Mouse (Mus musculus): ENCODE measurements around the gene Serpina1e. TPM values are rescaled to one million over a fixed set of nuclear protein-coding genes. Genes with fewer than 3 reads are reported as not detected.

Gene Serpina1e
- 0.13 and 0.21 TPM in 2 replicates for polyA plus RNA-seq (2012; rRNA removed)

DNA sequence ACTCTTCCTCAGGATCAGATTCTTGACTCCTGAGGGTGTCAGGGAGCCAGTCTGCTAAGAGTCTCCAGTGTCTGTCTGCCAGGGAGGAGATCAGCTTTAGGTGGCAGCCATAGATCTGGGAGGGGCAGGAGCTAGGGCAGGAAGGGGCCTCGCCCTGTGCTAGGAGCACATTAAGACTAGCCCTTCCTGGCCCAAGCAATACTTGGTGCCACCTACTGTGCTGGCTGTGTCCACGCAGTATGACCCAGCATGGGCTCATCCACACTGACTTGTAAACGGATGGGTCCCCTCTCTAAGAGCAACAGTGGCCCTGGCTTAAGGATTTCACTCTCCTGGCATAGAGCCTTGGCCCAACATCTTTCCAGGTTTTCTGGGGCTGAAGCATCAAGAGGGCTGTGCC lies at the start of gene Serpina1e:
Serpina1e (minus strand) TSS at position 178 of the 400 bp plus-strand sequence.

DNA sequence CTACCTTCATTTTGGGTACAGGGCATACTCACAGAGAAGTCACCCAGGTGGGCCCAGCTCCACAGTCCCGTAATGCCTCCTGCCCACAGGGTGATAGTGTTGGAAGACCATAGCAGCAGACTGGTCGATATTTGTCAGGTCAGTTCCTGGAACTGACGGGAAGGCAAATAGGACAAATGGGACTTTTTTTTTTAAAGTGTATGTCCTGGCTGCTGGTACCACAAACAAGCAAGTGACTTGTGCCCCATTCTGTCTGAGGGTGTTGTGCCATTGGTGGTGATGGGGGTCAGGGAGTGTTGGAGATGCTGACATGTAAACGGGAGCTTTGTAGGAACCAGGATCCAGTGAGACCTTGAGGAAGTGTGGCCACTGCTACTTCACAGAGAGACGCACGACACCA lies 31.1 kb upstream of the Serpina1e start, which contains the start of gene Serpina11:
Serpina11 (minus strand) TSS at position 101 of the 400 bp plus-strand sequence.

DNA sequence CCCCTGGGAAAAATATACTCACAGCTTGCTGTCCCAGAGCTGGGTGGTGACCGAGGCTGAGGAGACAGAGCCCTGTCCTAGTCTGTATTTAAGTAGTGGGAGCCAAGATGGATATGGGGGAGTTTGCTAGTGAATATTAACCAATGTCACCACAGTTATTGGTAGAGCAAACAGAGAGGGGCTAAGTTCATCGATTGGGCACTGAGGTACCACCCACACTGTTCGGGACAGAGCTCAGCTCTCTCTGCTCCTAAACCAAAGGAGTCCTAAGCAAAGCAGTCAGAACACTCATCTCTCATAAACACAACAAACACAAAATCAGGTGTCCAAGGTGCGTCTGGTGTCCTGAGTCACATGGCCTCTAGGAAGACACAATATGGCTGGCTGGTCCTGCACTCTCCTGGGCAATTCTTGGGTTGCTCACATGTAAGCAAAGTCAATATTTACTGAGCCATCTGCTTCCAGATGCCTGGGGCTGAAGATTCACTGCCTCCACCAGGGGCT lies 53.9 kb downstream of the Serpina1e start, which contains the start of gene Serpina1c:
Serpina1c (minus strand) TSS at position 51 of the 504 bp plus-strand sequence.

Other genes starting within 250 kb of the Serpina1e start
- gene Serpina1d, start 185.4 kb downstream of the Serpina1e start, polyA plus RNA-seq (2012; rRNA removed), result 0.12 TPM in 1 of 2 replicates, not detected in the other
- gene Serpina1b, start 128.6 kb downstream of the Serpina1e start, polyA plus RNA-seq (2012; rRNA removed), result 0.06 and 0.09 TPM in 2 replicates
- 0.05 TPM in 1 of 2 replicates, not detected in the other for gene Serpina1a, start 95.4 kb downstream of the Serpina1e start, polyA plus RNA-seq (2012; rRNA removed)
- gene Serpina1c, start 54.1 kb downstream of the Serpina1e start, polyA plus RNA-seq (2012; rRNA removed), result 0.09 TPM in 1 of 2 replicates, not detected in the other
- 0.04 TPM in 1 of 2 replicates, not detected in the other for gene Serpina11, start 31.0 kb upstream of the Serpina1e start, polyA plus RNA-seq (2012; rRNA removed)
- gene Serpina9, start 54.8 kb upstream of the Serpina1e start, polyA plus RNA-seq (2012; rRNA removed), result 0.04 and 0.09 TPM in 2 replicates
- not detected in 2 replicates for gene Serpina12, start 85.5 kb upstream of the Serpina1e start, polyA plus RNA-seq (2012; rRNA removed)
- not detected in 2 replicates for gene Serpina5, start 142.1 kb upstream of the Serpina1e start, polyA plus RNA-seq (2012; rRNA removed)
- gene Serpina3a, start 153.7 kb upstream of the Serpina1e start, polyA plus RNA-seq (2012; rRNA removed), result not detected in 2 replicates
- gene Serpina3b, start 169.0 kb upstream of the Serpina1e start, polyA plus RNA-seq (2012; rRNA removed), result not detected in 2 replicates
- 0.60 TPM in 1 of 2 replicates, not detected in the other for gene Serpina3c, start 194.9 kb upstream of the Serpina1e start, polyA plus RNA-seq (2012; rRNA removed)

All from central nervous system, embryonic 18 days (tissue).